Mouse (Mus musculus): ENCODE measurements at regions not wholly inside any gene's neighbourhood (a gene's known extent, or its start where the extent isn't known, plus 50 kb on each side); places are given as distances from the start of the nearest gene placed in this dataset.

DNA sequence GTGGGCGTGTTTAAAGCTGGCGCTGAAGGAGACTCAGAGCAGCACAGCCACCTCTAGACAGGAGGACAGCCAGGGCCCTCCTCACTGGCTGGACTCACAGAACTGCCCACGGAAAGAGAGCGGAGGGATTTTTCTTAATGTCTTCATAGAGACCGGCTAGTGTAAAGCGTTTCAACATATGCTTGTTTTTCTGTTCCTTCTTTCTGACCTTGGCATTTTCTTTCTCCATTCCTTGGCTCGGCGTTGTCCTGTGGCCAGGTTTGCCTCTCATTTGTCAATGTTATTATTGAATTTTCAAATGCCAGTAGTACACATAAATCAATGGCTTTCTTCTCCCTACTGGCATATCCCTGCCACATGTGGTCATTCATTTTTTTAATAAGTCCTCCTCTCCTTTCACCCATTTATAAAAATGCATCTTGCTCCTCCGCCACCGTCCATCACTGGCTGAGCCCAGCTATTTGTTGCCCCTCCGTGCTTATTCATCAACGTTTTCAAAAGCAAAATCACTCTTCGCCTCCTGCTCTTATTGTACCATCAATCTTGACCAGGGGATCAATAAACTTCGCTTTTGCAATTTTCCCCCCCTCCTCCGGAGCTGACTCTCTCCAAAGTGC lies 319.0 kb downstream of the Gm45692 start:
- no peak overlapping the region for H3K4me2 ChIP-seq (ENCODE audit: low read depth)
- TF ChIP-seq CTCF (IDR thresholded peaks at IDR 0.05; ENCODE audit: low read depth), result no peak
- H3K4me3 ChIP-seq (ENCODE audit: low read depth, low read length), result no peak overlapping the region
- ATAC-seq, result no peak
- H3K9ac ChIP-seq, result no peak overlapping the region
- no peaks in the 10 kb centered on the region for H3K36me3 ChIP-seq (ENCODE audit: insufficient read depth)
- H3K27me3 ChIP-seq (ENCODE audit: insufficient read depth, low read length), result no peaks in the 10 kb centered on the region
- H3K9me3 ChIP-seq (ENCODE audit: low read length), result no peaks in the 10 kb centered on the region
- DNase-seq, result no peak
- H3K4me1 ChIP-seq (ENCODE audit: insufficient read depth), result peaks cover 6% of the 10 kb centered on the region; the same call in 1 of the 2 replicates
- 77% methylated on average over 15 of the region's 15 CpGs for WGBS
- H3K27ac ChIP-seq (ENCODE audit: low read depth, low read length), result no peak overlapping the region

DNA sequence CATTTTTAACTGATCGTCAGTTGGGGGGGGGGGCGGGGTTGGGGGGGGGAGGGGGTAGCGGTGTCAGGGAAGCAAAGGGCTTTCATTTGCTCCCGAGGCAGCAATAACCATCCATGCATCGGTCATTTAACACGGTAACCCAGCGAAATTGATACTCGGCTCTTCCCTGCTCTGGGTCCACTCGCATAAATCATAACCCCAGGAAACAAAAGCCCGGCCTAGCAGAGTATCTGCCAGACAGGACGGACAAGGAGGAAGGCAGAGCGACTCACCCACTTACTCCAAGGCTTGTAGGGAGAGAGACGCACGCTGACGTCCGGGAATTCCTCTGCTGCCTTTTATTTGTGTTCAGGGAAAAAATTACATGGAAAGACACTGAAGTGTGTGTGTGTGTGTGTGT lies 319.5 kb downstream of the Gm45692 start:
- H3K9me3 ChIP-seq (ENCODE audit: low read length), result no peaks in the 10 kb centered on the region
- H3K9ac ChIP-seq, result no peak overlapping the region
- H3K4me1 ChIP-seq (ENCODE audit: insufficient read depth), result peaks cover 6% of the 10 kb centered on the region; the same call in 1 of the 2 replicates
- no peak for TF ChIP-seq CTCF (IDR thresholded peaks at IDR 0.05; ENCODE audit: low read depth)
- DNase-seq, result no peak
- no peak for ATAC-seq
- 56% methylated on average over 16 of the region's 16 CpGs for WGBS
- no peak overlapping the region for H3K4me3 ChIP-seq (ENCODE audit: low read depth, low read length)
- H3K27me3 ChIP-seq (ENCODE audit: insufficient read depth, low read length), result no peaks in the 10 kb centered on the region
- no peak overlapping the region for H3K27ac ChIP-seq (ENCODE audit: low read depth, low read length)
- no peaks in the 10 kb centered on the region for H3K36me3 ChIP-seq (ENCODE audit: insufficient read depth)
- no peak overlapping the region for H3K4me2 ChIP-seq (ENCODE audit: low read depth)

DNA sequence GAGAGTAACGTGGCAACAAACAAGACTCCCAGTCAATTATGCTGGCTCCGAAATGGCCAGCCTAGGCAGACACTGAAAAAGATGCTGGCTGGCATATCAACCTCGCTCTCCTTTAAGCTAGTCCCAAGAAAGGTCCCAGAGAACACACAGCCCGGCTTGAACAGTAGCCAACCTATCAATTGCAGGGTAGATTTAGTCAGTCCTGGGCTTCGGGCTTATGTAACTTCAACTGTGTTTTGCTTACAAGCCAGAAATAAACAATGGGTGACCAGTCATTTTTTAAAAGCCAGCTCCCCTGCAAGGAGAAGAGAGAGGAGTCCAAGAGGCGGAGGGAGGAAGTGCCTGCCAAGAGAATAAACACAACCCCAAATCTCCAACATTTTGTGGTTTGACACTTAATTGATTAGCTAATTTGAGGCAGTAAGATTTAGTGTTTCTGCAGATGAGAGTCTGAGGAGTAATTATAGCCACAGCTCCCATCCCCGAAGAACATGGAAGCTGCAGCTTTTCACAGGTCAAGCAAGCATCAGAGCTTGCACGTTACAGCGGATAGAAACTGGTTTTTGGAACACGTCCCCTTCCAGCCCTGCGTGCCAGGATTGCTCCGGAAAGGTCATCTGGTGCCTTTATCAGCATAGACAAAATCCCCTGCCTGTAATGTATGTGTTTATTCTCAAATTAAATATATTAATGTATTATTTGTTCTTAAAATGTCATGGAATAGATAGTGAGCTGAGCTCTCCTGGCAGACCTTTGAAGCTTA lies 322.1 kb downstream of the Gm45692 start:
- peaks cover 6% of the 10 kb centered on the region; the same call in 1 of the 2 replicates for H3K4me1 ChIP-seq (ENCODE audit: insufficient read depth)
- no peaks in the 10 kb centered on the region for H3K36me3 ChIP-seq (ENCODE audit: insufficient read depth)
- ATAC-seq (peak; percentile 63), DNase-seq (peak; percentile 31)
- WGBS, result 48% methylated on average over 12 of the region's 12 CpGs
- TF ChIP-seq CTCF (IDR thresholded peaks at IDR 0.05; ENCODE audit: low read depth), result no peak
- H3K27ac ChIP-seq (ENCODE audit: low read depth, low read length), result no peak overlapping the region
- no peaks in the 10 kb centered on the region for H3K9me3 ChIP-seq (ENCODE audit: low read length)
- no peak overlapping the region for H3K9ac ChIP-seq
- no peaks in the 10 kb centered on the region for H3K27me3 ChIP-seq (ENCODE audit: insufficient read depth, low read length)
- H3K4me3 ChIP-seq (ENCODE audit: low read depth, low read length), result no peak overlapping the region
- H3K4me2 ChIP-seq (ENCODE audit: low read depth), result no peak overlapping the region

DNA sequence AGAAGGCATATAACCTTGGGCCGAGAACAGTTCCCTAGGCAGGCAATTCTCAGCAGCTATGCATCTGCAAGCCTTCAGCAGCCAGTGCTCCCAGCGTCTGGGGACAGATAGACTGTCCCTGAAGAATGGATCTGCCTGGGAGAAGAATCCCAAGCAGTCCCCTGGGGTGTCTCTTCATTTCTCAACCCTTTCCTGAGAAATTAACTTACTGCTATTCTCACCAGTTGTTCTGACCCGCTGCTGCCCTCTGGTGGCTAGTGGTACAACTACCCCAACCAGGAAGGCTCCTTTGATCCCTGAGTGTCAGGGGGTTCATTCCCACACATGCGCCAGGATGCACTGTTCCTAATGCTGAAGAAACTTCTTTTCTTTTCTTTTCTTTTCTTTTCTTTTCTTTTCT lies 323.7 kb downstream of the Gm45692 start:
- H3K4me2 ChIP-seq (ENCODE audit: low read depth), result no peak overlapping the region
- H3K9me3 ChIP-seq (ENCODE audit: low read length), result no peaks in the 10 kb centered on the region
- no peaks in the 10 kb centered on the region for H3K27me3 ChIP-seq (ENCODE audit: insufficient read depth, low read length)
- 42% methylated on average over 4 of the region's 4 CpGs for WGBS
- peak; percentile 67 for TF ChIP-seq CTCF (IDR thresholded peaks at IDR 0.05; ENCODE audit: low read depth)
- no peak overlapping the region for H3K4me3 ChIP-seq (ENCODE audit: low read depth, low read length)
- ATAC-seq (no peak), DNase-seq (peak; percentile 47)
- no peaks in the 10 kb centered on the region for H3K36me3 ChIP-seq (ENCODE audit: insufficient read depth)
- no peak overlapping the region for H3K27ac ChIP-seq (ENCODE audit: low read depth, low read length)
- no peak overlapping the region for H3K9ac ChIP-seq
- peaks cover 6% of the 10 kb centered on the region; the same call in 1 of the 2 replicates for H3K4me1 ChIP-seq (ENCODE audit: insufficient read depth)

DNA sequence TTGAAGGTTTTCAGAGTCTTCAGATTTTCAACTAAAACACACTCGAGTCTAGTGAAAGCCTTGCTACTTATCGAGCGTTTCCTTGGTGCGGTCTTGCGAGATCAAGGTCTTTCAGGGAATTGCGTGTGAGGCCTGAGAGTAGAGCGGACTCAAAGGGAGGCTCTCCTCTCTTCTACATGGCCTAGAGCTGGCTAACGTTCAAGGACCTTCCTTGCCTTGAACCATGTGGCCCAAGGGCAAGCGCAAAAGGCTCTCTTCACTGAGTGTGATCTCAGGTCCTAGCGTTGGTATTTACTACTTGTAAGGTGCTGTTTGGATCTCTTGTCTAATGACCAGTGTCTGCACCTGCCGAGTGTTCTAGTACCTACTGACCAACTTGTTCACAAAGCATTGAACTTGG lies 324.4 kb downstream of the Gm45692 start:
- Histone ChIP-seq H3K27ac (ENCODE audit: low read depth, low read length) (no peak overlapping the region), H3K4me2 (ENCODE audit: low read depth) (no peak overlapping the region), H3K36me3 (ENCODE audit: insufficient read depth) (no peaks in the 10 kb centered on the region), H3K9me3 (ENCODE audit: low read length) (no peaks in the 10 kb centered on the region), H3K4me1 (ENCODE audit: insufficient read depth) (peaks cover 6% of the 10 kb centered on the region; the same call in 1 of the 2 replicates), H3K9ac (no peak overlapping the region), H3K4me3 (ENCODE audit: low read depth, low read length) (no peak overlapping the region), H3K27me3 (ENCODE audit: insufficient read depth, low read length) (no peaks in the 10 kb centered on the region)
- ATAC-seq, result no peak
- 93% methylated on average over 11 of the region's 11 CpGs for WGBS
- DNase-seq, result no peak
- TF ChIP-seq CTCF (IDR thresholded peaks at IDR 0.05; ENCODE audit: low read depth), result no peak

DNA sequence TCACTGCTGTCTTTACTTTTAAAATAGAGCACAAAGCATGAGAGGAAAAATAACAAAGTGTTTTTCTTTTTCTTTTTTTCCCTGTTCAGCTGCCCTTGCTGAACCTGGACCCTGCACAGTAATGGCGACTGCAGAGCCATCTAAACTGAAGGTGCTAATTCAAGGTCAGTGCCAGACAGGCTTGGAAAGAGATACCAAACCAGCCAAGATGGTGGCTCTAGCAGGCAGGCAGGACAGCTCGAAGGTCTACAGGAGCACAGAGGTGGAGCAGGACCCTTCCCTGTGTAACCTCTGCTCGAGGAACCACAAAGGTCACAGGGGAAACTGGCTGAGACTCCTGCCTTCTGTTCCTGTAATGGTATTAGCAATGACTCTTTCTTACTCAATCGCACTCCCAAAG lies 326.7 kb downstream of the Gm45692 start:
- Histone ChIP-seq H3K4me1 (ENCODE audit: insufficient read depth) (peaks cover 6% of the 10 kb centered on the region; the same call in 1 of the 2 replicates), H3K27ac (ENCODE audit: low read depth, low read length) (no peak overlapping the region), H3K36me3 (ENCODE audit: insufficient read depth) (no peaks in the 10 kb centered on the region), H3K9me3 (ENCODE audit: low read length) (no peaks in the 10 kb centered on the region), H3K27me3 (ENCODE audit: insufficient read depth, low read length) (no peaks in the 10 kb centered on the region), H3K4me2 (ENCODE audit: low read depth) (no peak overlapping the region), H3K4me3 (ENCODE audit: low read depth, low read length) (no peak overlapping the region), H3K9ac (no peak overlapping the region)
- TF ChIP-seq CTCF (IDR thresholded peaks at IDR 0.05; ENCODE audit: low read depth), result no peak
- DNase-seq (no peak), ATAC-seq (no peak)
- WGBS, result 82% methylated on average over 4 of the region's 4 CpGs

DNA sequence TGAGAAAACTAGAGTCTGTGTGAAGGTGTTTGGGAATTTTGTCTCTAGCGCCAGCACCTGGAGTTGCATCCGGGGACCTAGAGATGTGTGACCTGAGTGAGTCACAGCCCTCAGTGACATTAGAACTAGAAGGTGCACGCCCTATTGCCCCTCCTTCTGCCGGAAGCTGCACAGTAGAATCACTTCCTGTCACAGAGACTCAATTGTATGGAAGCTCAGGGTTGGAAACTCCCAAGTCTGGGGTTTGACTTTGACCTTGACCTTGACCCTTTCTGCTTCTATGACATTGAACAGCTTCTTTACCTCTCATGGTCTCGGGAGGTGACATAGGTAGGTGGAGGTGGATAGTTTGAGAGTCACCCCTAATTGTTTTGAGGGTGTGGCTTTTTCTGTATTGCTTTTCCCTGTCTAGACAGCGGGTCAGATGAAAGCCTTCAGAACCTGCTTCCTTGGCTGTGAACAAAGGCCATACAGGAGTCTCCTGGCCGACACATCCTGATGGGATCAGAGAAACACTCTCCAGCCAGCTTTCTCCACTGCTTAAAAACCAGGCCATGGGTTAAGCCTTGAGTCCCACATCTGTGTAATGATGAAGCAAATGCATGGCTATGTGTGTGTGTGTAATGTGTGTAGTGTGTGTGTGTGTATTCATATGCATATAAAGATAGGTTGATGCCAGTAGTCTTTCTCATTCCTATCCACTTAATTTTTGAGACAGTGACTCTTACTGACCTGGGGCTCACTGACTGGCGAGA lies 328.7 kb downstream of the Gm45692 start:
- TF ChIP-seq CTCF (IDR thresholded peaks at IDR 0.05; ENCODE audit: low read depth), result no peak
- H3K9me3 ChIP-seq (ENCODE audit: low read length), result no peaks in the 10 kb centered on the region
- no peak for ATAC-seq
- no peak for DNase-seq
- no peak overlapping the region for H3K9ac ChIP-seq
- no peaks in the 10 kb centered on the region for H3K27me3 ChIP-seq (ENCODE audit: insufficient read depth, low read length)
- H3K27ac ChIP-seq (ENCODE audit: low read depth, low read length), result no peak overlapping the region
- 90% methylated on average over 8 of the region's 8 CpGs for WGBS
- H3K4me1 ChIP-seq (ENCODE audit: insufficient read depth), result no peaks in the 10 kb centered on the region
- H3K4me2 ChIP-seq (ENCODE audit: low read depth), result no peak overlapping the region
- no peak overlapping the region for H3K4me3 ChIP-seq (ENCODE audit: low read depth, low read length)
- H3K36me3 ChIP-seq (ENCODE audit: insufficient read depth), result no peaks in the 10 kb centered on the region
